Mouse (Mus musculus) liver, adult 2 months (tissue): Measurements from ENCODE around the gene Dnajc27. TPM values are rescaled to one million over a fixed set of nuclear protein-coding genes. Genes with fewer than 3 reads are reported as not detected.

Experiments
- DNase-seq: peaks from one replicate; pipeline ENCODE4 v3.0.0-alpha.2; 2011; ENCODE audit warnings: low read depth, low spot score; ENCODE audit errors: extremely low read depth
- H3K27ac ChIP-seq: fragments of 200-500 bp; replicated peaks from 2 replicates; pipeline ENCODE4 v1.5.1; 2012; ENCODE audit warnings: low read depth, mild to moderate bottlenecking, control low read depth, inconsistent platforms, low read length; ENCODE audit not compliant: insufficient read depth
- H3K27me3 ChIP-seq: fragments of 200-500 bp; 2 replicates; pipeline ENCODE4 v1.6.1; 2012; ENCODE audit warnings: mild to moderate bottlenecking, moderate library complexity, low read length, inconsistent platforms; ENCODE audit not compliant: control insufficient read depth, insufficient read depth
- H3K36me3 ChIP-seq: fragments of 200-500 bp; 2 replicates; pipeline ENCODE4 v1.6.1; 2012; ENCODE audit warnings: low read length, inconsistent platforms; ENCODE audit not compliant: control insufficient read depth, insufficient read depth
- H3K4me1 ChIP-seq: fragments of 200-500 bp; 2 replicates; pipeline ENCODE4 v1.6.1; 2011; ENCODE audit warnings: low read length; ENCODE audit not compliant: control insufficient read depth, insufficient read depth
- H3K4me3 ChIP-seq: fragments of 200-500 bp; 2 replicates; pipeline ENCODE4 v1.5.1; 2011; ENCODE audit warnings: low read depth, mild to moderate bottlenecking, control low read depth, low read length, moderate library complexity; ENCODE audit not compliant: insufficient read depth
- H3K79me2 ChIP-seq: fragments of 200-500 bp; 2 replicates; pipeline ENCODE4 v1.6.1; 2012; ENCODE audit warnings: inconsistent platforms, mild to moderate bottlenecking, low read length, moderate library complexity; ENCODE audit not compliant: control insufficient read depth, insufficient read depth
- H3K9ac ChIP-seq: fragments of 200-500 bp; 2 replicates; pipeline ENCODE4 v1.6.1; 2012; ENCODE audit warnings: low read depth, mild to moderate bottlenecking, control low read depth, inconsistent platforms, low read length
- CTCF ChIP-seq: fragments of 200-500 bp; IDR thresholded peaks from 2 replicates; pipeline ENCODE4 v1.5.1; 2011; ENCODE audit warnings: low read depth, low read length, control low read depth
- POLR2A ChIP-seq: fragments of 200-500 bp; IDR thresholded peaks from 2 replicates; pipeline ENCODE4 v1.6.1; 2011; ENCODE audit warnings: low read length, control low read depth; ENCODE audit not compliant: insufficient read depth; ENCODE audit errors: extremely low read depth
- WGBS: fragments of 180-500 bp; shearing (Covaris S2); methylation state at CpG from one replicate; pipeline ENCODE4 v1.1.7; 2018; 5-methylcytosine and 5-hydroxymethylcytosine counted together
- polyA plus RNA-seq: library from polyadenylated mRNA; depleted of rRNA; stranded (reverse); fragments of >200 nt; gene quantifications from 2 replicates; pipeline ENCODE4 v1.2.3, GENCODE M21; 2012
- total RNA-seq: library from RNA; depleted of rRNA; stranded (reverse); fragments of >200 nt; gene quantifications from 2 replicates; pipeline ENCODE4 v1.2.3, GENCODE M21; 2014

Gene Dnajc27
- total and polyA plus RNA-seq, 2 experiments: 0.46 to 0.54 TPM

DNA sequence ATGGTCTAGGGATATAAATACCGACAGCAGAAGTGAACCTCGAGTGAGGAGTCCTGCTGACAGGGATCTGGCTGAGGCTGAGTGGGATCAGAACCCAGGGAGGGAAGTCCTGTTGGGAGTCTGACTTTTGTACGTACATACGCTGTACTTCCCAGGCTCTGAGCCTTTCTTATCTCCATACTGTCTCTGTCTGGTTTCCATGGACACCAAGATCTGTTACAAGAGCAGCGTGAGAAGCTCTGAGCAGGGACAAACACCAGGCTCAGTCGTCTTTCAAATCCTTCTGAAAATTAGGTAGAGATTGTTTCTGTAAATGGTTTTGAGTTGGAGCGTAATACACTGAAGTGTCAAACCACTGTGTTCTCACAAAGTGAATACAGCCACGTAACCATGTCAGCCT, 7.0 kb upstream of the Dnajc27 start:
- WGBS: 71% methylated on average over 8 of the region's 8 CpGs
- no peak for DNase-seq
- no peak overlapping the region for H3K27ac ChIP-seq
- H3K9ac ChIP-seq: no peak overlapping the region
- H3K36me3 ChIP-seq: no peaks in the 10 kb centered on the region
- no peaks in the 10 kb centered on the region for H3K27me3 ChIP-seq
- H3K4me1 ChIP-seq: no peaks in the 10 kb centered on the region
- TF ChIP-seq CTCF (no peak), POLR2A (no peak)
- no peaks in the 10 kb centered on the region for H3K79me2 ChIP-seq
- H3K4me3 ChIP-seq: no peak overlapping the region

GRCm38 (mm10) chr12:4076383-4076782, 6.0 kb upstream of the Dnajc27 start:
- DNase-seq: no peak
- H3K9ac ChIP-seq: no peak overlapping the region
- no peak overlapping the region for H3K4me3 ChIP-seq
- no peak overlapping the region for H3K27ac ChIP-seq
- no peak for TF ChIP-seq POLR2A
- no peak for TF ChIP-seq CTCF
- no peaks in the 10 kb centered on the region for H3K27me3 ChIP-seq
- no peaks in the 10 kb centered on the region for H3K36me3 ChIP-seq
- H3K4me1 ChIP-seq: no peaks in the 10 kb centered on the region
- no peaks in the 10 kb centered on the region for H3K79me2 ChIP-seq

GRCm38 (mm10) chr12:4078069-4078468, 4.3 kb upstream of the Dnajc27 start:
- Histone ChIP-seq H3K36me3 (no peaks in the 10 kb centered on the region), H3K9ac (no peak overlapping the region), H3K27ac (no peak overlapping the region), H3K27me3 (no peaks in the 10 kb centered on the region), H3K79me2 (no peaks in the 10 kb centered on the region), H3K4me1 (no peaks in the 10 kb centered on the region), H3K4me3 (no peak overlapping the region)
- no peak for DNase-seq
- 72% methylated on average over 1 of the region's 1 CpGs for WGBS
- TF ChIP-seq CTCF (no peak), POLR2A (no peak)

DNA sequence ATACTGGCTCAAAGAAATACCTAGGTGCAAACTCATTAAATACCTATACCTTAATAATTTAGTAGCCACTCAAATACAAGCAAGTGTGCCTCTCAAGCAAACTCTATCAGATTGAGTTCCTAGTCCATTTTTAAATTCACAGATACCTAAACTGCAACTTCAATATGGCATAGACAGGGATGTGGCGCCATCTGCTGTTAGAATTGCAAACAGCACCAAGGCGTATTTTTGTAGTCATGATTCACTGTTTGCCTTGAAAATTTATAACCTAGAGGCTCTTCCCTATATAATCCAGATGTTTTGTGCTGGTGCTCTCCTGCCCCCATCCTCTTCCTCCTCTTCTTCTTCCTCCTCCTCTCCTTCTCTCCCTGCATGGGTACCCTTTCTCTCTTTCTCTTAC, 2.1 kb upstream of the Dnajc27 start:
- Histone ChIP-seq H3K27ac (no peak overlapping the region), H3K79me2 (no peaks in the 10 kb centered on the region), H3K4me1 (no peaks in the 10 kb centered on the region), H3K4me3 (no peak overlapping the region), H3K9ac (no peak overlapping the region), H3K36me3 (no peaks in the 10 kb centered on the region), H3K27me3 (no peaks in the 10 kb centered on the region)
- TF ChIP-seq CTCF (peak; percentile 60), POLR2A (no peak)
- 1% methylated on average over 2 of the region's 2 CpGs for WGBS
- peak; percentile 40 for DNase-seq

GRCm38 (mm10) chr12:4083441-4083840, 1.1 kb downstream of the Dnajc27 start:
- TF ChIP-seq CTCF (no peak), POLR2A (no peak)
- no peak for DNase-seq
- H3K27me3 ChIP-seq: no peaks in the 10 kb centered on the region
- H3K79me2 ChIP-seq: no peaks in the 10 kb centered on the region
- H3K36me3 ChIP-seq: no peaks in the 10 kb centered on the region; the same call in 1 of the 2 replicates
- H3K4me3 ChIP-seq: no peak overlapping the region
- no peaks in the 10 kb centered on the region for H3K4me1 ChIP-seq
- no peak overlapping the region for H3K27ac ChIP-seq
- no peak overlapping the region for H3K9ac ChIP-seq
- 67% methylated on average over 8 of the region's 8 CpGs for WGBS

DNA sequence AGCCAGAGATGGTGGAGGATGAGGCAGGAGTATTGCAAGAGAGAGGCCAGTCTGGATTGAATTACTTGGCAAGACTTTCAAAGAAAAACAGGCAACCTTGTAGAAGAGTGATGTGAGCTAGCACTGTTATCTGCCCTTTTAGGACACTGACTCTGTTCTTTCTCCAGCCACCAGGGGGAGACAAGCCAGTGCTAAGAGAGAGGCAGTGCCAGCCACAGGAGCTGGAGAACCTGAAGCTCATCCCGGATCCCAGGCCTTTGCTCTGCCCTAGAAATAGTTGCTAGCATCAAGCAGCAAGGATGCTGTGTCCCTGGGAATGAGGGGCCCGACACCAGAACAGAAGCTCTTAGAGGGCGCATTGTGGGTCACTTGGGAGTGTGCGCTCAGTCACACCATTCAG, 25.0 kb downstream of the Dnajc27 start:
- DNase-seq: peak; percentile 13
- no peak overlapping the region for H3K4me3 ChIP-seq
- H3K79me2 ChIP-seq: no peaks in the 10 kb centered on the region
- no peaks in the 10 kb centered on the region for H3K4me1 ChIP-seq
- H3K36me3 ChIP-seq: no peaks in the 10 kb centered on the region
- no peak for TF ChIP-seq POLR2A
- peak; percentile 80 for TF ChIP-seq CTCF
- no peak overlapping the region for H3K27ac ChIP-seq
- 78% methylated on average over 4 of the region's 4 CpGs for WGBS
- H3K27me3 ChIP-seq: no peaks in the 10 kb centered on the region
- no peak overlapping the region for H3K9ac ChIP-seq
